Mouse (Mus musculus): ENCODE measurements at regions not wholly inside any gene's neighbourhood (a gene's known extent, or its start where the extent isn't known, plus 50 kb on each side); places are given as distances from the start of the nearest gene placed in this dataset.

DNA sequence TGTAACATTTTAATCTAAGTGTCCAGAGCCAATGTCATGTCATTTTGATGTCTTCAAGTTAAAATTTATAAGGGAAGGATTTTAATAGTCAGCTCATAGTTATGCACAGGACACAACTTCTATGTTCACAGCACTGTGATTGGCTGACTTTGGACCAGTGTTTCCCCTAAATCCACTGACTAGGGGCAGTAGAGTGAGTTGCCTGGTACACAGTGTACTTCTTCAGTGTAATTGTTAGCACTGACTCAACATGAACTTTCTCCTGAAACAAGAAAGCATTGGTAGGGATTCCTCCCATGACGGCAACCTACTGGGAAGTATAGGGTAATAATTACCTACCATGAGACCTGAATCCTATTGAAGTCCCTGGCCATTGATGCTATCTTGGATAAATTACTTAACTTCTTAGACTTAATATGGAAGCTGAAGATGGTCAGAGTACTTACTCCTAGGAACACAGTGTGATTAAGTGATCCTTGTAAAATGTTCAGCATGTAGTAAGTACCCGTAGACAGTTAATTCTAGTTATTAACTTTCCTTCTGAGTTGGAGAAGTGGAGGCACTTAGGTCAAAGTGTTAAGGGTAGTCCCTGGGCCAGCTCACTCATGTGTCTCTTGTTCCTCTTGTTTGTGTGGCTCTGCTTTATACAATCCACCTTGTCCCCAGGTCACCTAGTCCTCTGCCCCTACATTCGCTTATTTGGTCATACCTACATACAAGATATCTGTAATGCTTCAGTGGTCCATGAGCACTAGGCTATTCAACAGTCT, 63.2 kb upstream of the Adgrf1 start:
- WGBS, result 89% methylated on average over 3 of the region's 3 CpGs
- H3K4me1 ChIP-seq (ENCODE audit: control insufficient read depth, insufficient read depth, low read length), result no peaks in the 10 kb centered on the region
- no peak overlapping the region for H3K4me3 ChIP-seq (replicated peaks; ENCODE audit: extremely low read depth, low read depth, low read length)
- TF ChIP-seq CTCF (IDR thresholded peaks at IDR 0.05; ENCODE audit: insufficient read depth, low read length) (no peak), POLR2A (IDR thresholded peaks at IDR 0.05; ENCODE audit: borderline replicate concordance, extremely low read depth, low read depth, low read length) (no peak)
- DNase-seq, result no peak

DNA sequence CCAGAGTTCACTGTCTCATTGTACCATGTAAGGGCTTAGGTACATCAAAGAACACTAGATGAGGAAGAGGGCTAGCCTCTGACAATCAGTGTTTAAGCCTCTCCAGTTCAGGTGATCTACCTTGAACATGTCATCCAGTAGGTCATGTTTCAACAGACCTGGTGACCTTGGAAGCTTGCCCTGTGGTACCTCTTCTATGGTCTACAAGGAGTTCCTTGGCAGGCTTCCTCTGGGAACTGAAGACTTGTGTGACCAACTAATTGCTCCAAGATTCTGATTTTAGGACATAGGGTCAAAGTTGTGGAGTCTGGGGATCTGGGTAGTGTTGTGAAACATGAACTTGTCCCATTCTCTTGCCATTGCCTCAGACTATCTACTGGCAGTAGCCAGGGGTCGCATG, 60.4 kb upstream of the Adgrf1 start:
- TF ChIP-seq POLR2A (IDR thresholded peaks at IDR 0.05; ENCODE audit: borderline replicate concordance, extremely low read depth, low read depth, low read length) (no peak), CTCF (IDR thresholded peaks at IDR 0.05; ENCODE audit: insufficient read depth, low read length) (no peak)
- WGBS, result 85% methylated on average over 1 of the region's 1 CpGs
- Histone ChIP-seq H3K4me1 (ENCODE audit: control insufficient read depth, insufficient read depth, low read length) (no peaks in the 10 kb centered on the region), H3K4me3 (replicated peaks; ENCODE audit: extremely low read depth, low read depth, low read length) (no peak overlapping the region)
- DNase-seq, result no peak

DNA sequence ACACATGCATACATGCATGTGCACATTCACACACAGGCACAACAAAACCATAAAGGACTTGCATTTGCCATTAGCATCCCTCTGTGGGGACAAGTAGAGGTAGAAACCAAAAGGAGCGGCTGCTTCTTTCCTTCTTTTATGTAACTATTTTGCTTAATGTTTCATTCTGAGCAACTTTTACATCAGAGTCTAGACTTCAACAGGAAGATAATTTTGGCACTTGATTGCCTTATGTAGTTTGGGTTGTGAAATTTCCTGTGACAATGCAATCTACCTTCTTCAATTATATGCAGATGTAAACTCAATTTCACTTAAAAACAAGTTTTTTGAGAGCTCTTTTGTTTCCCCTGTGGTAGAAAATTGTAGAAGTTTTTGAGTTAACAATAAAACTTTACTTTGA, 56.1 kb upstream of the Adgrf1 start:
- 80% methylated on average over 1 of the region's 1 CpGs for WGBS
- no peaks in the 10 kb centered on the region for H3K4me1 ChIP-seq (ENCODE audit: control insufficient read depth, insufficient read depth, low read length)
- no peak overlapping the region for H3K4me3 ChIP-seq (replicated peaks; ENCODE audit: extremely low read depth, low read depth, low read length)
- no peak for DNase-seq
- no peak for TF ChIP-seq CTCF (IDR thresholded peaks at IDR 0.05; ENCODE audit: insufficient read depth, low read length)
- no peak for TF ChIP-seq POLR2A (IDR thresholded peaks at IDR 0.05; ENCODE audit: borderline replicate concordance, extremely low read depth, low read depth, low read length)

DNA sequence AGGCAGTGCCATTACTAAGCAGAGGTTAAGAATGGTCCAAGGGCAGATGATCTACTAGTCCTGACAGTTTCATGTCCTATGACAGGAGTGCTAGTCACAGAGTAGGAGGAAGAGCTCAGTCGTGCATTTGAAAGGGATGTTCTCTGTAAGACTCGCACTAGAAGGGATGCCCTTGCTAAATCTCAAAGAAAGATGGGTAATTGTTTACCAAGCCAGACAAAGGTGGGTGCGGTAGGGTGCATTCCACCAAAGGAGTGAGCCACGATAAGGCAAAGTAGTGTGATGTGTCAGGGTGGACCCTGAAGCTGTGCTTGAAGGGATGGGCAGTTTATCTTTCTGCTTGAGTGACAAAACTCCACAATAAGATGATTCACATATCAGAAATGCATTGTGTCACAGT, 50.5 kb upstream of the Adgrf1 start:
- WGBS, result 70% methylated on average over 4 of the region's 4 CpGs
- no peak for DNase-seq
- H3K4me1 ChIP-seq (ENCODE audit: control insufficient read depth, insufficient read depth, low read length), result no peaks in the 10 kb centered on the region
- TF ChIP-seq CTCF (IDR thresholded peaks at IDR 0.05; ENCODE audit: insufficient read depth, low read length), result no peak
- no peak for TF ChIP-seq POLR2A (IDR thresholded peaks at IDR 0.05; ENCODE audit: borderline replicate concordance, extremely low read depth, low read depth, low read length)
- no peak overlapping the region for H3K4me3 ChIP-seq (replicated peaks; ENCODE audit: extremely low read depth, low read depth, low read length)
